Mouse (Mus musculus) lung, embryonic 16.5 days (tissue): ENCODE results near the gene Psen1. TPM values are rescaled to one million over a fixed set of nuclear protein-coding genes. Genes with fewer than 3 reads are reported as not detected.

Source experiments
- ATAC-seq: fragments of 200-750 bp; cut with Nextera tagmentation; 2 replicates; pipeline ENCODE4 v1.8.0; 2017; ENCODE audit warnings: low read depth, mild to moderate bottlenecking, moderate library complexity
- H3K27ac ChIP-seq: fragments of 300-500 bp; sonication (generic); 2 replicates; pipeline ENCODE4 v1.5.1; 2014; ENCODE audit warnings: mild to moderate bottlenecking, control low read depth, low read length
- H3K27me3 ChIP-seq: fragments of 300-500 bp; sonication (generic); 2 replicates; pipeline ENCODE4 v1.6.1; 2014; ENCODE audit warnings: low read depth, low read length, mixed read lengths; ENCODE audit not compliant: control insufficient read depth, insufficient read depth
- H3K36me3 ChIP-seq: fragments of 300-500 bp; sonication (generic); 2 replicates; pipeline ENCODE4 v1.6.1; 2014; ENCODE audit warnings: low read length; ENCODE audit not compliant: control insufficient read depth, insufficient read depth
- H3K4me1 ChIP-seq: fragments of 300-500 bp; sonication (generic); replicated peaks from 2 replicates; pipeline ENCODE4 v1.6.1; 2014; ENCODE audit warnings: low read length, mixed read lengths; ENCODE audit not compliant: control insufficient read depth, insufficient read depth
- H3K4me2 ChIP-seq: fragments of 300-500 bp; sonication (generic); 2 replicates; pipeline ENCODE4 v1.6.1; 2014; ENCODE audit warnings: low read depth, low read length, control low read depth
- H3K4me3 ChIP-seq: fragments of 300-500 bp; sonication (generic); 2 replicates; pipeline ENCODE4 v1.5.1; 2014; ENCODE audit warnings: mild to moderate bottlenecking, low read length, control low read depth
- H3K9ac ChIP-seq: fragments of 300-500 bp; sonication (generic); 2 replicates; pipeline ENCODE4 v1.6.1; 2014; ENCODE audit warnings: low read length, control low read depth
- H3K9me3 ChIP-seq: fragments of 300-500 bp; sonication (generic); 2 replicates; pipeline ENCODE4 v1.6.1; 2016; ENCODE audit warnings: low read length; ENCODE audit not compliant: control insufficient read depth
- WGBS: fragments of 180-500 bp; shearing (Covaris S2); extraction: QIAGEN DNeasy Blood & Tissue Kit; methylation state at CpG from one replicate; pipeline ENCODE4 v1.1.7; 2014; 5-methylcytosine and 5-hydroxymethylcytosine counted together
- polyA plus RNA-seq: library from polyadenylated mRNA; unstranded; fragments of >200 nt; fragmentation: Nextera tagmentation; extraction: Ambion mirVana; gene quantifications from 2 replicates; pipeline ENCODE4 v1.2.1, GENCODE M21; 2015

The Psen1 gene
- polyA plus RNA-seq, 1 experiment from 2014 or later: 56.6 TPM

- Histone ChIP-seq H3K27ac (no peak overlapping the region), H3K4me3 (no peak overlapping the region), H3K4me2 (peak overlapping the region; percentile 67), H3K9me3 (no peaks in the 10 kb centered on the region), H3K9ac (no peak overlapping the region), H3K27me3 (no peaks in the 10 kb centered on the region), H3K4me1 (peaks cover 22% of the 10 kb centered on the region), H3K36me3 (no peaks in the 10 kb centered on the region)
- WGBS: 68% methylated on average over 10 of the region's 10 CpGs
- ATAC-seq: no peak
These were observed 76.6 kb downstream of the Psen1 start for GRCm38 (mm10) chr12:83764519-83764918.

GRCm38 (mm10) chr12:83765965-83766603, 78.1 kb downstream of the Psen1 start:
- Histone ChIP-seq H3K36me3 (no peaks in the 10 kb centered on the region), H3K9me3 (no peaks in the 10 kb centered on the region), H3K4me2 (no peak overlapping the region), H3K27ac (no peak overlapping the region), H3K4me3 (no peak overlapping the region), H3K27me3 (no peaks in the 10 kb centered on the region), H3K4me1 (peaks cover 32% of the 10 kb centered on the region), H3K9ac (no peak overlapping the region)
- WGBS: 76% methylated on average over 13 of the region's 13 CpGs
- ATAC-seq: no peak

- H3K4me3 ChIP-seq: no peak overlapping the region
- no peak for ATAC-seq
- 70% methylated on average over 8 of the region's 9 CpGs for WGBS
- H3K27ac ChIP-seq: no peak overlapping the region
- H3K4me2 ChIP-seq: no peak overlapping the region
- no peak overlapping the region for H3K9ac ChIP-seq
- peaks cover 26% of the 10 kb centered on the region for H3K4me1 ChIP-seq
- H3K9me3 ChIP-seq: no peaks in the 10 kb centered on the region
- no peaks in the 10 kb centered on the region for H3K36me3 ChIP-seq
- no peaks in the 10 kb centered on the region for H3K27me3 ChIP-seq
These were observed 79.9 kb downstream of the Psen1 start for GRCm38 (mm10) chr12:83767833-83768232.

GRCm38 (mm10) chr12:83768235-83768899, 80.4 kb downstream of the Psen1 start:
- 64% methylated on average over 14 of the region's 14 CpGs for WGBS
- no peak overlapping the region for H3K4me2 ChIP-seq
- peaks cover 22% of the 10 kb centered on the region for H3K4me1 ChIP-seq
- H3K36me3 ChIP-seq: no peaks in the 10 kb centered on the region
- H3K9me3 ChIP-seq: no peaks in the 10 kb centered on the region
- no peak for ATAC-seq
- no peaks in the 10 kb centered on the region for H3K27me3 ChIP-seq
- H3K4me3 ChIP-seq: no peak overlapping the region
- H3K27ac ChIP-seq: no peak overlapping the region
- no peak overlapping the region for H3K9ac ChIP-seq

GRCm38 (mm10) chr12:83770418-83771256, 82.7 kb downstream of the Psen1 start:
- H3K4me2 ChIP-seq: peak overlapping the region; percentile 53
- no peak overlapping the region for H3K27ac ChIP-seq
- H3K27me3 ChIP-seq: no peaks in the 10 kb centered on the region
- no peaks in the 10 kb centered on the region for H3K9me3 ChIP-seq
- H3K36me3 ChIP-seq: no peaks in the 10 kb centered on the region
- H3K4me1 ChIP-seq: peaks cover 12% of the 10 kb centered on the region
- 3% methylated on average over 25 of the region's 25 CpGs for WGBS
- H3K9ac ChIP-seq: no peak overlapping the region
- peak; percentile 56; the same call in 1 of the 2 replicates for ATAC-seq
- H3K4me3 ChIP-seq: no peak overlapping the region

- H3K9me3 ChIP-seq: no peaks in the 10 kb centered on the region
These were observed 87.7 kb downstream of the Psen1 start for GRCm38 (mm10) chr12:83775621-83776020.

GRCm38 (mm10) chr12:83776766-83777165, 88.8 kb downstream of the Psen1 start:
- WGBS: 72% methylated on average over 7 of the region's 7 CpGs
- Histone ChIP-seq H3K4me3 (no peak overlapping the region), H3K27me3 (no peaks in the 10 kb centered on the region), H3K9ac (no peak overlapping the region), H3K4me1 (no peaks in the 10 kb centered on the region), H3K9me3 (no peaks in the 10 kb centered on the region), H3K36me3 (no peaks in the 10 kb centered on the region), H3K27ac (no peak overlapping the region), H3K4me2 (no peak overlapping the region)
- ATAC-seq: no peak

More at GRCm38 (mm10) chr12:83775621-83776020, 87.7 kb downstream of the Psen1 start:
- Histone ChIP-seq H3K27me3 (no peaks in the 10 kb centered on the region), H3K4me3 (no peak overlapping the region), H3K27ac (no peak overlapping the region), H3K4me1 (peaks cover 2% of the 10 kb centered on the region), H3K9ac (no peak overlapping the region), H3K4me2 (no peak overlapping the region), H3K36me3 (no peaks in the 10 kb centered on the region)
- no peak for ATAC-seq
- 68% methylated on average over 12 of the region's 12 CpGs for WGBS

GRCm38 (mm10) chr12:83780181-83780580, 92.2 kb downstream of the Psen1 start:
- no peaks in the 10 kb centered on the region for H3K9me3 ChIP-seq
- no peak overlapping the region for H3K9ac ChIP-seq
- no peaks in the 10 kb centered on the region for H3K36me3 ChIP-seq
- H3K4me3 ChIP-seq: no peak overlapping the region
- no peaks in the 10 kb centered on the region for H3K27me3 ChIP-seq
- WGBS: 76% methylated on average over 3 of the region's 3 CpGs
- H3K27ac ChIP-seq: no peak overlapping the region
- no peaks in the 10 kb centered on the region for H3K4me1 ChIP-seq
- ATAC-seq: no peak
- no peak overlapping the region for H3K4me2 ChIP-seq

- no peaks in the 10 kb centered on the region for H3K36me3 ChIP-seq
- ATAC-seq: no peak
- H3K4me2 ChIP-seq: no peak overlapping the region
- 61% methylated on average over 7 of the region's 7 CpGs for WGBS
- H3K4me1 ChIP-seq: no peaks in the 10 kb centered on the region
- no peak overlapping the region for H3K4me3 ChIP-seq
- H3K9me3 ChIP-seq: no peaks in the 10 kb centered on the region
- no peaks in the 10 kb centered on the region for H3K27me3 ChIP-seq
- no peak overlapping the region for H3K27ac ChIP-seq
- H3K9ac ChIP-seq: no peak overlapping the region
These were observed 93.3 kb downstream of the Psen1 start for GRCm38 (mm10) chr12:83781204-83781603.
